Mouse (Mus musculus): ENCODE data around the gene Tmem18. TPM values are rescaled to one million over a fixed set of nuclear protein-coding genes. Genes with fewer than 3 reads are reported as not detected.

Tmem18 gene
- polyA plus RNA-seq, 1 experiment from 2014 or later = 28.0 TPM

GRCm38 (mm10) chr12:30618425-30618824, 34.2 kb downstream of the Tmem18 start:
- Histone ChIP-seq H3K4me1 (ENCODE audit: control insufficient read depth, insufficient read depth, low read length) (no peaks in the 10 kb centered on the region), H3K36me3 (ENCODE audit: control insufficient read depth, insufficient read depth, low read length) (no peaks in the 10 kb centered on the region), H3K9me3 (ENCODE audit: control insufficient read depth, low read length) (no peaks in the 10 kb centered on the region), H3K4me2 (no peak overlapping the region), H3K27ac (ENCODE audit: low read depth, low read length) (no peak overlapping the region), H3K9ac (ENCODE audit: low read length) (no peak overlapping the region), H3K4me3 (ENCODE audit: low read depth, low read length) (no peak overlapping the region), H3K27me3 (ENCODE audit: control insufficient read depth, insufficient read depth, low read length) (no peaks in the 10 kb centered on the region)
- DNase-seq (ENCODE audit: low spot score, missing footprints) = no peak
- 67% methylated on average over 8 of the region's 8 CpGs for WGBS
- ATAC-seq (ENCODE audit: low FRiP score) = no peak

- H3K9ac ChIP-seq (ENCODE audit: low read length) = no peak overlapping the region
- H3K27ac ChIP-seq (ENCODE audit: low read depth, low read length) = no peak overlapping the region
- 86% methylated on average over 5 of the region's 5 CpGs for WGBS
- H3K27me3 ChIP-seq (ENCODE audit: control insufficient read depth, insufficient read depth, low read length) = no peaks in the 10 kb centered on the region
- no peaks in the 10 kb centered on the region for H3K4me1 ChIP-seq (ENCODE audit: control insufficient read depth, insufficient read depth, low read length)
- ATAC-seq (ENCODE audit: low FRiP score) (no peak), DNase-seq (ENCODE audit: low spot score, missing footprints) (no peak)
- H3K4me2 ChIP-seq = no peak overlapping the region
- no peak overlapping the region for H3K4me3 ChIP-seq (ENCODE audit: low read depth, low read length)
- H3K9me3 ChIP-seq (ENCODE audit: control insufficient read depth, low read length) = no peaks in the 10 kb centered on the region
- H3K36me3 ChIP-seq (ENCODE audit: control insufficient read depth, insufficient read depth, low read length) = no peaks in the 10 kb centered on the region
These were observed 44.2 kb downstream of the Tmem18 start for GRCm38 (mm10) chr12:30628466-30628865.

GRCm38 (mm10) chr12:30634534-30634933, 50.3 kb downstream of the Tmem18 start:
- no peaks in the 10 kb centered on the region for H3K36me3 ChIP-seq (ENCODE audit: control insufficient read depth, insufficient read depth, low read length)
- no peak overlapping the region for H3K27ac ChIP-seq (ENCODE audit: low read depth, low read length)
- ATAC-seq (ENCODE audit: low FRiP score) (peak; percentile 78), DNase-seq (ENCODE audit: low spot score, missing footprints) (no peak)
- H3K4me2 ChIP-seq = no peak overlapping the region
- no peaks in the 10 kb centered on the region for H3K9me3 ChIP-seq (ENCODE audit: control insufficient read depth, low read length)
- no peaks in the 10 kb centered on the region for H3K27me3 ChIP-seq (ENCODE audit: control insufficient read depth, insufficient read depth, low read length)
- H3K9ac ChIP-seq (ENCODE audit: low read length) = no peak overlapping the region
- H3K4me3 ChIP-seq (ENCODE audit: low read depth, low read length) = no peak overlapping the region
- no peaks in the 10 kb centered on the region for H3K4me1 ChIP-seq (ENCODE audit: control insufficient read depth, insufficient read depth, low read length)

Small RNAs within 50 kb of the gene (microRNA-seq; reads per million reads assigned to microRNA genes)
- not detected for gene Gm25243

Other genes starting within 250 kb of the Tmem18 start
- 0.52 and 0.74 TPM in 2 replicates for gene Sntg2, start 211.1 kb upstream of the Tmem18 start, polyA plus RNA-seq (2014; fragmentation: Nextera tagmentation; extraction: Ambion mirVana)

Measured in midbrain, embryonic 11.5 days (tissue).